Mouse (Mus musculus) kidney, postnatal 0 days (tissue): ENCODE results near the gene Eif4g3. TPM values are rescaled to one million over a fixed set of nuclear protein-coding genes. Genes with fewer than 3 reads are reported as not detected.

ENCODE experiments used
- ATAC-seq: fragments of 200-750 bp; cut with Nextera tagmentation; replicated peaks from 2 replicates; pipeline ENCODE4 v1.8.0; 2017; ENCODE audit warnings: low read depth, moderate number of reproducible peaks, moderate TSS enrichment, moderate library complexity; ENCODE audit not compliant: low FRiP score
- DNase-seq: peaks from one replicate; pipeline ENCODE4 v3.0.0-alpha.2; 2016; ENCODE audit warnings: low spot score
- H3K27ac ChIP-seq: fragments of 300-500 bp; sonication (generic); 2 replicates; pipeline ENCODE4 v1.5.1; 2014; ENCODE audit warnings: mild to moderate bottlenecking
- H3K27me3 ChIP-seq: fragments of 300-500 bp; sonication (generic); 2 replicates; pipeline ENCODE4 v1.6.1; 2014; ENCODE audit warnings: low read length, mixed read lengths; ENCODE audit not compliant: insufficient read depth
- H3K36me3 ChIP-seq: fragments of 300-500 bp; sonication (generic); 2 replicates; pipeline ENCODE4 v1.6.1; 2014; ENCODE audit warnings: low read length, mixed read lengths; ENCODE audit not compliant: insufficient read depth
- H3K4me1 ChIP-seq: fragments of 300-500 bp; sonication (generic); replicated peaks from 2 replicates; pipeline ENCODE4 v1.6.1; 2014; ENCODE audit warnings: antibody characterized with exemption, low read length, mixed read lengths; ENCODE audit not compliant: insufficient read depth
- H3K4me2 ChIP-seq: fragments of 300-500 bp; sonication (generic); 2 replicates; pipeline ENCODE4 v1.6.1; 2014; ENCODE audit warnings: mild to moderate bottlenecking, low read length, moderate library complexity, mixed read lengths
- H3K4me3 ChIP-seq: fragments of 300-500 bp; sonication (generic); replicated peaks from 2 replicates; pipeline ENCODE4 v1.5.1; 2014; ENCODE audit warnings: low read depth, low read length
- H3K9ac ChIP-seq: fragments of 300-500 bp; sonication (generic); 2 replicates; pipeline ENCODE4 v1.6.1; 2014; ENCODE audit warnings: low read depth, low read length
- H3K9me3 ChIP-seq: fragments of 300-500 bp; sonication (generic); replicated peaks from 2 replicates; pipeline ENCODE4 v1.6.1; 2016; ENCODE audit warnings: low read length, inconsistent platforms, mixed read lengths
- CTCF ChIP-seq: IDR thresholded peaks from 2 replicates; pipeline ENCODE4 v1.5.1; 2016; ENCODE audit warnings: antibody characterized with exemption, low read depth, mild to moderate bottlenecking, moderate library complexity
- WGBS: fragments of 180-500 bp; shearing (Covaris S2); extraction: QIAGEN DNeasy Blood & Tissue Kit; methylation state at CpG from one replicate; pipeline ENCODE4 v1.1.7; 2014; 5-methylcytosine and 5-hydroxymethylcytosine counted together
- polyA plus RNA-seq: library from polyadenylated mRNA; unstranded; fragments of >200 nt; fragmentation: Nextera tagmentation; extraction: Ambion mirVana; gene quantifications from 2 replicates; pipeline ENCODE4 v1.2.1, GENCODE M21; 2015

Gene Eif4g3
- polyA plus RNA-seq, 1 experiment from 2014 or later = 26.6 TPM

- Histone ChIP-seq H3K4me2 (no peak overlapping the region), H3K27ac (no peak overlapping the region), H3K9ac (no peak overlapping the region), H3K36me3 (peaks cover 12% of the 10 kb centered on the region; the same call in 1 of the 2 replicates), H3K9me3 (no peaks in the 10 kb centered on the region), H3K4me3 (no peak overlapping the region), H3K4me1 (no peaks in the 10 kb centered on the region), H3K27me3 (no peaks in the 10 kb centered on the region)
- ATAC-seq (no peak), DNase-seq (no peak)
- 80% methylated on average over 4 of the region's 4 CpGs for WGBS
- no peak for TF ChIP-seq CTCF
Observed at GRCm38 (mm10) chr4:138061161-138061560, 68.3 kb downstream of the Eif4g3 start.

DNA sequence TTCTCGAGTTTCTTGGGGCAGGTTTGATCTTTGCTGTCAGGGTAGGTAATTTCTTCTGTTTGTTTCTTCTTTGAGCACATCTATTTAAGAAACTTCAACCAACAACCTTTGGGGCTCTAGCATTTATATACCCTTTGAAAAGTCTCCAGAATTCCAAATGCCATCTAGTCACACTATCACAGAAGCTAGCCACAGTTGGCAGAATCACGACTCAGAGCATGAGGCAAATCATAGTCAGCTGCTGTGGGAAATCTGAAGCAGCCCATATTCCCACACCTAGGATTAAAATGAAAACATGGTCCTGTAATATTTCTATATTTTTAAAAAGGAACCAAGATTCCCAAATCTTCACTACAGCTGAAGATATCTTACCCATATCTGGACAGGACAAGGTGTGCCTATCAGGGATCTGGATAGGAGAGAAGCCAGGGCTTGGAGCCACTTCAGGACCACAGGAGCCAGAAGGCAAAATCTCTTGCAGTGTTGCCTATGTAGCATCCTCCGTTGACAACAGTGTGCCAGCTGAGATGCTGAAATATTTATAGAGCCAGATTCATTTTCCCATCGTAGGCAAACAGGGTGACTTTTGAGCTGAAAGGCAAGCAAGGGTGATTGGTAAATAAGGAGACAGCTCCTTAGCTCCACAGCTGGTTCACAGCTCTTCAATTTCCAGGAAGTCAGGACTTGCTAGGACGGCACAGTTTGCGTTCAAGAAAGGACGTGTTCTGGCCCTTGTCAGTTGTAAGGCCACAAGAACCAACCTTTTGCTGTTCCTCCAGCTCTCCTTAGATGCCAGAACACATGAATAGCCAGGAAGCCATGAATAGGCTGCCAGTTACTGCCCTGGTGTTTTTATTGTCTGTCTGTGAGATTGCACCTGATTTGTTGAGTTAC lies 70.8 kb downstream of the Eif4g3 start:
- DNase-seq (no peak), ATAC-seq (no peak)
- H3K27me3 ChIP-seq = no peaks in the 10 kb centered on the region
- TF ChIP-seq CTCF = no peak
- 70% methylated on average over 7 of the region's 7 CpGs for WGBS
- H3K27ac ChIP-seq = no peak overlapping the region
- H3K4me3 ChIP-seq = no peak overlapping the region
- H3K9ac ChIP-seq = no peak overlapping the region
- no peaks in the 10 kb centered on the region for H3K9me3 ChIP-seq
- H3K36me3 ChIP-seq = peaks cover 25% of the 10 kb centered on the region
- 0 out of 2 replicates have a peak, but pooled peaks cover 4% of the 10 kb centered on the region for H3K4me1 ChIP-seq
- H3K4me2 ChIP-seq = no peak overlapping the region

DNA sequence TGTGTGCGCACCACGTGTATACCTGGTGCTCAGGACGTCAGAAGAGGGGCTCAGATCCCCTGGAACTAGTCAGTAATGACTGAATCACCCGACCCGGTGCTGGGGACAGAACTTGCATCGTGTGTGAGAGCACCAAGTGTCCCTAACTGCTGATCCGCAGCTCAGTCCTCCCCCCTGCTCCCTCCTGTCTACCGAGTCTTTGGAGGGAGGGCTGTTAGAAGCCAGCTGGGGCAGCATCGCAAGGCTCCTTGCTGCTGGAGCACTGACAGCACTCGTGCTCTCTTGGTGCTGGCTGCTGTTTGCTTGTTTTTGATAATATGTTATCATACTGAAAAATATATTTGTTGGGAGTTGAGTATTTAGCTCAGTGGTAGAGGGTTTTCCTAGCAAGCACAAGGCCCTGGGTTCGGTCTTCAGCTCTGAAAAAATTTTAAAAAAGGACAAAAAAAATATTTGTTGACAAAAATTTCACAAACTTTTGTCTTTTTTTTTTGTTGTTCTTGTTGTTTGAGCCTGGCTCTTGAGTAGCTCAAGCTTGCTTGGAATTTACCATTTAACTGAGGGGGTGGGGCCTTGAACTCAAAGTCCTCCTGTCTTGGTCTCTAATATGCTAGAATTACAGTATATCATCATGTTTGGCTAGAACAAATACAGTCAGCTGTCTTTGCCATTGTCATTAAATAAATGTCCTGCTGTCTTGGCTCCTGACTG lies 72.2 kb downstream of the Eif4g3 start:
- Histone ChIP-seq H3K4me1 (0 out of 2 replicates have a peak, but pooled peaks cover 4% of the 10 kb centered on the region), H3K9ac (no peak overlapping the region), H3K27ac (no peak overlapping the region), H3K9me3 (no peaks in the 10 kb centered on the region), H3K4me2 (no peak overlapping the region), H3K4me3 (no peak overlapping the region), H3K36me3 (peaks cover 29% of the 10 kb centered on the region), H3K27me3 (no peaks in the 10 kb centered on the region)
- no peak for TF ChIP-seq CTCF
- WGBS = 62% methylated on average over 11 of the region's 11 CpGs
- ATAC-seq (no peak), DNase-seq (no peak)

DNA sequence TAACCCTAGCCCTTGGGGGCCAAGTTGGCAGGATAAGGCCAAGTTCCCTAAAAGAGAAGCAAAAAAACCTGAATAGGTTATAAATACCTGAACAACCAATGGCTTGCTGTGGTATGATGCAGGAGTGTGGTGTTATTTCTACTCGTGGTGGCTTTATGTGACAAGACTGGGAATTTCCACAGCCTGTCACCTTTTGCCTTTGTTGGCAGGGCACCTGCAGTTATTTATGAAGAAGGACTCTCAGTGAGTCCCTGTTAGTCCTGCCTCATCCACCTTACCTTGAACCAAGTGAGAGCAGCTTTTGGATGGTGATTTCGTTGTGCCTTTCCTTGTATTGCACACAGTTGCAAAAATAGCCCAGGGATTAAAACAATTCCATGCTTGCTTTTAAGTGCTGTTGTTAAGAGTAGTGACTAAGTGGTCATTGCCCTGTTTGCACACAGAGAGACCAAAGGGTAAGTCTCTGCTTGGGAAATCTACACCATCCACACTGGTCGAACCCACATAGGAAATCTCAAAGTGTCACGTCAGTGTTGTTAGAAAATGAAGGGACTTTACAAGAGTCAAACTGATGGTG lies 72.9 kb downstream of the Eif4g3 start:
- Histone ChIP-seq H3K36me3 (peaks cover 29% of the 10 kb centered on the region), H3K9me3 (no peaks in the 10 kb centered on the region), H3K9ac (no peak overlapping the region), H3K4me2 (no peak overlapping the region), H3K4me3 (no peak overlapping the region), H3K4me1 (0 out of 2 replicates have a peak, but pooled peaks cover 4% of the 10 kb centered on the region), H3K27ac (no peak overlapping the region), H3K27me3 (no peaks in the 10 kb centered on the region)
- DNase-seq (no peak), ATAC-seq (no peak)
- TF ChIP-seq CTCF = no peak
- 75% methylated on average over 4 of the region's 4 CpGs for WGBS

- no peak for DNase-seq
- Histone ChIP-seq H3K9me3 (no peaks in the 10 kb centered on the region), H3K4me3 (no peak overlapping the region), H3K9ac (no peak overlapping the region), H3K27ac (no peak overlapping the region), H3K4me1 (0 out of 2 replicates have a peak, but pooled peaks cover 4% of the 10 kb centered on the region), H3K4me2 (no peak overlapping the region), H3K27me3 (no peaks in the 10 kb centered on the region), H3K36me3 (peaks cover 23% of the 10 kb centered on the region)
- no peak for ATAC-seq
- no peak for TF ChIP-seq CTCF
- 88% methylated on average over 7 of the region's 7 CpGs for WGBS
Observed at GRCm38 (mm10) chr4:138066421-138066820, 73.6 kb downstream of the Eif4g3 start.

- DNase-seq (no peak), ATAC-seq (no peak)
- H3K4me2 ChIP-seq = no peak overlapping the region
- TF ChIP-seq CTCF = no peak
- no peaks in the 10 kb centered on the region for H3K9me3 ChIP-seq
- no peak overlapping the region for H3K27ac ChIP-seq
- no peak overlapping the region for H3K4me3 ChIP-seq
- no peak overlapping the region for H3K9ac ChIP-seq
- WGBS = 80% methylated on average over 3 of the region's 3 CpGs
- no peaks in the 10 kb centered on the region for H3K27me3 ChIP-seq
- 0 out of 2 replicates have a peak, but pooled peaks cover 4% of the 10 kb centered on the region for H3K4me1 ChIP-seq
- H3K36me3 ChIP-seq = peaks cover 17% of the 10 kb centered on the region
Observed at GRCm38 (mm10) chr4:138067858-138068257, 75.0 kb downstream of the Eif4g3 start.
